Mouse (Mus musculus): ENCODE results near the gene Mgl2. TPM values are rescaled to one million over a fixed set of nuclear protein-coding genes. Genes with fewer than 3 reads are reported as not detected.
A peak's percentile ranks its signal among the peaks of the same experiment; 100 is the strongest.
"Not testable (repeated sequence)": the region's sequence is repeated elsewhere in the genome, so short reads cannot be mapped to it uniquely, and the experiment has no call there.

Mgl2 gene
- total RNA-seq, 2 experiments from 2014 or later: 0.45 to 0.66 TPM

GRCm38 (mm10) chr11:70169471-70169870 is 39.3 kb downstream of the Mgl2 start:
- not testable (repeated sequence) for DNase-seq (ENCODE audit: low spot score in 2 of 2)

- no peak for DNase-seq (ENCODE audit: low spot score in 2 of 2)
These were observed 40.2 kb downstream of the Mgl2 start for GRCm38 (mm10) chr11:70170291-70170690.

- DNase-seq (ENCODE audit: low spot score in 2 of 2): no peak
These were observed 41.1 kb downstream of the Mgl2 start for GRCm38 (mm10) chr11:70171181-70171580.

GRCm38 (mm10) chr11:70171847-70172246 is 41.7 kb downstream of the Mgl2 start:
- peak in 1 of 2 experiments; percentile 29 for DNase-seq (ENCODE audit: low spot score in 2 of 2)

- DNase-seq (ENCODE audit: low spot score in 2 of 2): no peak
These were observed 42.2 kb downstream of the Mgl2 start for GRCm38 (mm10) chr11:70172298-70172697.

- no peak for DNase-seq (ENCODE audit: low spot score in 2 of 2)
These were observed 44.4 kb downstream of the Mgl2 start for GRCm38 (mm10) chr11:70174491-70174890.

- no peak for DNase-seq (ENCODE audit: low spot score in 2 of 2)
These were observed 47.5 kb downstream of the Mgl2 start for GRCm38 (mm10) chr11:70177647-70178046.

GRCm38 (mm10) chr11:70178311-70178710 is 48.2 kb downstream of the Mgl2 start:
- DNase-seq (ENCODE audit: low spot score in 2 of 2): no peak

GRCm38 (mm10) chr11:70178756-70179155 is 48.6 kb downstream of the Mgl2 start:
- no peak for DNase-seq (ENCODE audit: low spot score in 2 of 2)

GRCm38 (mm10) chr11:70179401-70179800 is 49.3 kb downstream of the Mgl2 start:
- peak; percentile 3 to 12 for DNase-seq (ENCODE audit: low spot score in 2 of 2)

- DNase-seq (ENCODE audit: low spot score in 2 of 2): no peak
These were observed 50.4 kb downstream of the Mgl2 start for GRCm38 (mm10) chr11:70180496-70180895.

- DNase-seq (ENCODE audit: low spot score in 2 of 2): no peak
These were observed 55.0 kb downstream of the Mgl2 start for GRCm38 (mm10) chr11:70185120-70185519.

Other genes with a start within 250 kb of the Mgl2 start
- 1 to 10 TPM; 1.3 to 1.4 TPM for gene Kctd11, start 248.9 kb upstream of the Mgl2 start, total RNA-seq (2021)
- not detected for gene Acap1, start 234.8 kb upstream of the Mgl2 start, total RNA-seq (2021)
- gene 2810408A11Rik, start 229.3 kb upstream of the Mgl2 start, total RNA-seq (2021): under 1 TPM; 0.17 to 0.58 TPM
- 100 to 1,000 TPM; 108 to 114 TPM for gene Neurl4, start 229.3 kb upstream of the Mgl2 start, total RNA-seq (2021)
- 10 to 100 TPM; 35.7 to 36.1 TPM for gene Gps2, start 216.4 kb upstream of the Mgl2 start, total RNA-seq (2021)
- gene Eif5a, start 208.4 kb upstream of the Mgl2 start, total RNA-seq (2021): 100 to 1,000 TPM; 438 to 463 TPM
- gene Ybx2, start 194.5 kb upstream of the Mgl2 start, total RNA-seq (2021): 1 to 10 TPM; 8.7 to 9.2 TPM
- 1 to 10 TPM; 3.4 to 3.5 TPM for gene Slc2a4, start 182.1 kb upstream of the Mgl2 start, total RNA-seq (2021)
- gene Cldn7, start 165.6 kb upstream of the Mgl2 start, total RNA-seq (2021): not detected
- gene Ctdnep1, start 149.2 kb upstream of the Mgl2 start, total RNA-seq (2021): 100 to 1,000 TPM; 110 to 111 TPM
- 10 to 100 TPM; 76.7 to 80.1 TPM for gene Elp5, start 147.8 kb upstream of the Mgl2 start, total RNA-seq (2021)
- gene Gabarap, start 139.2 kb upstream of the Mgl2 start, total RNA-seq (2021): 100 to 1,000 TPM; 238 to 240 TPM
- gene Phf23, start 134.6 kb upstream of the Mgl2 start, total RNA-seq (2021): 10 to 100 TPM; 50.3 TPM
- gene Dvl2, start 129.7 kb upstream of the Mgl2 start, total RNA-seq (2021): 10 to 100 TPM; 33.0 to 38.7 TPM
- 10 to 100 TPM; 56.4 to 67.1 TPM for gene Acadvl, start 114.9 kb upstream of the Mgl2 start, total RNA-seq (2021)
- 100 to 1,000 TPM; 846 to 862 TPM for gene Dlg4, start 113.4 kb upstream of the Mgl2 start, total RNA-seq (2021)
- under 1 TPM; 0.84 to 0.99 TPM for gene Asgr1, start 76.2 kb upstream of the Mgl2 start, total RNA-seq (2021)
- not detected for gene Asgr2, start 37.7 kb upstream of the Mgl2 start, total RNA-seq (2021)
- under 1 TPM; 0.71 to 0.92 TPM for gene Clec10a, start 25.9 kb downstream of the Mgl2 start, total RNA-seq (2021)
- 10 to 100 TPM; 28.6 to 30.6 TPM for gene Slc16a11, start 82.4 kb downstream of the Mgl2 start, total RNA-seq (2021)
- gene Slc16a13, start 90.7 kb downstream of the Mgl2 start, total RNA-seq (2021): 1 to 10 TPM; 6.2 to 9.0 TPM
- 1 to 10 TPM in 1 of 2 experiments, under 1 TPM in 1; 0.92 to 1.1 TPM for gene Bcl6b, start 99.5 kb downstream of the Mgl2 start, total RNA-seq (2021)
- 10 to 100 TPM; 39.7 to 45.9 TPM for gene 0610010K14Rik, start 107.6 kb downstream of the Mgl2 start, total RNA-seq (2021)
- 1 to 10 TPM; 5.6 to 6.7 TPM for gene Gm21988, start 109.5 kb downstream of the Mgl2 start, total RNA-seq (2021)
- gene Rnasek, start 109.5 kb downstream of the Mgl2 start, total RNA-seq (2021): 100 to 1,000 TPM; 262 to 272 TPM
- gene Alox12, start 125.0 kb downstream of the Mgl2 start, total RNA-seq (2021): under 1 TPM; 0.15 to 0.27 TPM
- gene Alox12e, start 192.3 kb downstream of the Mgl2 start, total RNA-seq (2021): not detected
- gene Alox15, start 221.7 kb downstream of the Mgl2 start, total RNA-seq (2021): under 1 TPM in 1 of 2 experiments, not detected in 1; 0.17 TPM

Measured in layer of hippocampus, adult 18-20 months (tissue).